Mouse (Mus musculus) CH12.LX (cell line): ENCODE measurements around the gene Dnajc1. TPM values are rescaled to one million over a fixed set of nuclear protein-coding genes. Genes with fewer than 3 reads are reported as not detected.

ENCODE experiments used
- DNase-seq: peaks from one replicate; pipeline ENCODE4 v3.0.0-alpha.2; 2013; ENCODE audit errors: extremely low read depth
- H3K27ac ChIP-seq: 2 replicates; pipeline ENCODE4 v1.5.1; 2012; ENCODE audit warnings: low read depth, mild to moderate bottlenecking, control low read depth, moderate library complexity; ENCODE audit not compliant: insufficient read depth
- H3K27me3 ChIP-seq: replicated peaks from 2 replicates; pipeline ENCODE3; 2012; ENCODE audit warnings: inconsistent platforms
- H3K36me3 ChIP-seq, 2 experiments: replicated peaks in 1 of 2; 2 replicates each; pipeline versions ENCODE3 to v1.6.1; 2012; ENCODE audit warnings: inconsistent platforms in 1 of 2, low read length in 1 of 2, mild to moderate bottlenecking in 1 of 2, mixed read lengths in 1 of 2, moderate library complexity in 1 of 2; ENCODE audit not compliant: control insufficient read depth in 1 of 2, insufficient read depth in 1 of 2
- H3K4me1 ChIP-seq, 2 experiments: 2 replicates each; pipeline ENCODE4 v1.6.1; 2012; ENCODE audit warnings: inconsistent platforms in 1 of 2, moderate library complexity in 1 of 2; ENCODE audit not compliant: insufficient read depth in 2 of 2, control insufficient read depth in 1 of 2
- H3K4me2 ChIP-seq: 2 replicates; pipeline ENCODE4 v1.6.1; 2012; ENCODE audit warnings: low read depth, mild to moderate bottlenecking, control low read depth; ENCODE audit not compliant: poor library complexity, insufficient read depth, severe bottlenecking
- H3K4me3 ChIP-seq, 3 experiments: fragments of 150-350 bp in 1 of 3; sonication (generic) in 1 of 3; replicated peaks in 1 of 3; 2 replicates each; pipeline versions ENCODE3 to v1.5.1; 2011 to 2012; ENCODE audit warnings: low read depth in 2 of 3, low read length in 2 of 3, mild to moderate bottlenecking in 2 of 3, moderate library complexity in 2 of 3, control low read depth in 1 of 3, improper control_type of control experiment in 1 of 3, inconsistent platforms in 1 of 3, mixed read lengths in 1 of 3; ENCODE audit not compliant: poor library complexity in 1 of 3
- H3K79me2 ChIP-seq: replicated peaks from 2 replicates; pipeline ENCODE4 v1.6.1; 2012; ENCODE audit warnings: mild to moderate bottlenecking, moderate library complexity; ENCODE audit not compliant: control insufficient read depth, poor library complexity, insufficient read depth, severe bottlenecking; ENCODE audit errors: extremely low read depth
- H3K9ac ChIP-seq: 2 replicates; pipeline ENCODE4 v1.6.1; 2012; ENCODE audit warnings: low read depth, mild to moderate bottlenecking, control low read depth, moderate library complexity; ENCODE audit not compliant: insufficient read depth
- H3K9me3 ChIP-seq: replicated peaks from 2 replicates; pipeline ENCODE3; 2012; ENCODE audit warnings: low read length, inconsistent platforms, mixed read lengths
- CHD2 ChIP-seq: IDR thresholded peaks from 2 replicates; pipeline ENCODE4 v1.6.1; 2011; ENCODE audit warnings: low read length, improper control_type of control experiment
- CTCF ChIP-seq, 2 experiments: IDR thresholded peaks in 1 of 2; conservative IDR thresholded peaks in 1 of 2; 2 replicates each; pipeline ENCODE4 v1.5.1; 2011 to 2012; ENCODE audit warnings: low read depth in 2 of 2, low read length in 2 of 2, improper control_type of control experiment in 1 of 2, inconsistent platforms in 1 of 2, mild to moderate bottlenecking in 1 of 2, moderate library complexity in 1 of 2
- ELF1 ChIP-seq: IDR thresholded peaks from 2 replicates; pipeline ENCODE4 v1.6.1; 2014; ENCODE audit warnings: low read depth, mild to moderate bottlenecking, inconsistent platforms, low read length, improper control_type of control experiment
- ETS1 ChIP-seq: conservative IDR thresholded peaks from 2 replicates; pipeline ENCODE4 v1.6.1; 2012; ENCODE audit warnings: low read depth, mild to moderate bottlenecking, inconsistent platforms, low read length, improper control_type of control experiment, moderate library complexity
- HCFC1 ChIP-seq: IDR thresholded peaks from 2 replicates; pipeline ENCODE4 v1.6.1; 2012; ENCODE audit warnings: low read depth, mild to moderate bottlenecking, inconsistent platforms, low read length, improper control_type of control experiment
- JUN ChIP-seq: IDR thresholded peaks from 2 replicates; pipeline ENCODE4 v1.6.1; 2011; ENCODE audit warnings: low read depth, mild to moderate bottlenecking, low read length, improper control_type of control experiment, moderate library complexity; ENCODE audit not compliant: insufficient read depth
- JUND ChIP-seq: conservative IDR thresholded peaks from 2 replicates; pipeline ENCODE4 v1.6.1; 2011; ENCODE audit warnings: low read depth, low read length, improper control_type of control experiment
- MAFK ChIP-seq: IDR thresholded peaks from 2 replicates; pipeline ENCODE4 v1.6.1; 2011; ENCODE audit warnings: low read length, improper control_type of control experiment; ENCODE audit not compliant: insufficient replicate concordance
- MAX ChIP-seq: IDR thresholded peaks from 2 replicates; pipeline ENCODE4 v1.6.1; 2011; ENCODE audit warnings: low read length, improper control_type of control experiment
- MAZ ChIP-seq: IDR thresholded peaks from 2 replicates; pipeline ENCODE4 v1.6.1; 2012; ENCODE audit warnings: low read depth, mild to moderate bottlenecking, inconsistent platforms, low read length, improper control_type of control experiment, moderate library complexity
- MEF2A ChIP-seq: IDR thresholded peaks from 2 replicates; pipeline ENCODE4 v1.6.1; 2014; ENCODE audit warnings: low read depth, mild to moderate bottlenecking, inconsistent platforms, low read length, improper control_type of control experiment, borderline replicate concordance
- MXI1 ChIP-seq: IDR thresholded peaks from 2 replicates; pipeline ENCODE4 v1.6.1; 2011; ENCODE audit warnings: mild to moderate bottlenecking, low read depth, low read length, improper control_type of control experiment
- NRF1 ChIP-seq: IDR thresholded peaks from 2 replicates; pipeline ENCODE4 v1.6.1; 2014; ENCODE audit warnings: low read depth, mild to moderate bottlenecking, inconsistent platforms, low read length, improper control_type of control experiment, moderate library complexity
- POLR2AphosphoS2 ChIP-seq: IDR thresholded peaks from 2 replicates; pipeline ENCODE4 v1.6.1; 2011; ENCODE audit warnings: low read depth, low read length, improper control_type of control experiment
- RAD21 ChIP-seq: IDR thresholded peaks from 2 replicates; pipeline ENCODE4 v1.6.1; 2011; ENCODE audit warnings: low read depth, mild to moderate bottlenecking, low read length, improper control_type of control experiment, moderate library complexity
- RCOR1 ChIP-seq: conservative IDR thresholded peaks from 2 replicates; pipeline ENCODE4 v1.6.1; 2012; ENCODE audit warnings: low read depth, mild to moderate bottlenecking, inconsistent platforms, low read length, improper control_type of control experiment
- SIN3A ChIP-seq: IDR thresholded peaks from 2 replicates; pipeline ENCODE4 v1.6.1; 2012; ENCODE audit warnings: low read length, improper control_type of control experiment, inconsistent platforms
- SMC3 ChIP-seq: IDR thresholded peaks from 2 replicates; pipeline ENCODE4 v1.6.1; 2011; ENCODE audit warnings: low read depth, low read length, improper control_type of control experiment
- TCF12 ChIP-seq: IDR thresholded peaks from 2 replicates; pipeline ENCODE4 v1.6.1; 2014; ENCODE audit warnings: low read depth, mild to moderate bottlenecking, inconsistent platforms, low read length, improper control_type of control experiment
- UBTF ChIP-seq: IDR thresholded peaks from 2 replicates; pipeline ENCODE4 v1.6.1; 2012; ENCODE audit warnings: low read depth, mild to moderate bottlenecking, inconsistent platforms, low read length, improper control_type of control experiment, moderate library complexity
- USF2 ChIP-seq: conservative IDR thresholded peaks from 2 replicates; pipeline ENCODE4 v1.6.1; 2011; ENCODE audit warnings: low read depth, low read length, improper control_type of control experiment
- ZC3H11A ChIP-seq: IDR thresholded peaks from 2 replicates; pipeline ENCODE4 v1.6.1; 2012; ENCODE audit warnings: low read depth, mild to moderate bottlenecking, inconsistent platforms, low read length, improper control_type of control experiment
- ZMIZ1 ChIP-seq: IDR thresholded peaks from 2 replicates; pipeline ENCODE4 v1.6.1; 2012; ENCODE audit warnings: low read depth, mild to moderate bottlenecking, inconsistent platforms, low read length, improper control_type of control experiment
- dilution Hi-C: fragments of 300-500 bp; cut with MboI; formaldehyde crosslinking; loops from 2 replicates; pipeline ENCODE4 v1.14.3; 2020; ENCODE audit warnings: low sequenced_read_pairs; ENCODE audit not compliant: extremely low pct_unique_long_range_greater_than_20kb, extremely low pct_ligation_motif_present
- in situ Hi-C: fragments of 300-500 bp; cut with MboI; formaldehyde crosslinking; loops from 3 replicates; pipeline ENCODE4 v1.14.3; 2019; ENCODE audit warnings: low sequenced_read_pairs, low pct_ligation_motif_present, low pct_unique_long_range_greater_than_20kb, mixed read lengths
- polyA plus RNA-seq: library from polyadenylated mRNA; unstranded; fragments of >175 nt; gene quantifications from 2 replicates; pipeline ENCODE4 v1.2.1, GENCODE M21; 2012; ENCODE audit warnings: low read depth; ENCODE audit not compliant: insufficient read length
- total RNA-seq, 2 experiments: library from RNA; depleted of rRNA; stranded (reverse); fragments of 300-350 nt in 1 of 2; fragments of >200 nt in 1 of 2; gene quantifications; 2 replicates each; pipeline ENCODE4 v1.2.3; 2012 to 2014

The Dnajc1 gene
- total and polyA plus RNA-seq, 3 experiments = 13.5 to 32.9 (median 17.1) TPM

GRCm38 (mm10) chr2:18231143-18231542 lies 161.5 kb downstream of the Dnajc1 start:
- no peaks in the 10 kb centered on the region for H3K9me3 ChIP-seq

GRCm38 (mm10) chr2:18229279-18229678 lies 163.4 kb downstream of the Dnajc1 start:
- in situ Hi-C loops = no loop called here
- Histone ChIP-seq H3K27ac (no peak overlapping the region), H3K4me2 (no peak overlapping the region), H3K4me1 (peaks cover 3 to 20% of the 10 kb centered on the region in 2 experiments; a peak in 3 of 4 replicates), H3K9ac (no peak overlapping the region), H3K9me3 (no peaks in the 10 kb centered on the region), H3K79me2 (no peaks in the 10 kb centered on the region), H3K36me3 (peaks cover 7 to 27% of the 10 kb centered on the region in 2 experiments), H3K4me3 (no peak overlapping the region), H3K27me3 (no peaks in the 10 kb centered on the region)
- DNase-seq = no peak
- dilution Hi-C loops = no loop called here
- TF ChIP-seq HCFC1 (no peak), ELF1 (no peak), SMC3 (no peak), MEF2A (no peak), CTCF (conservative IDR thresholded peaks at IDR 0.05 in 1 of 2, IDR thresholded peaks at IDR 0.05 in 1 of 2; ENCODE audit: low read depth in 2 of 2, low read length in 2 of 2) (no peak), USF2 (no peak), ZC3H11A (no peak), RCOR1 (no peak), UBTF (no peak), ETS1 (no peak), JUND (no peak), ZMIZ1 (no peak), JUN (no peak), MAZ (no peak), MAX (no peak), POLR2AphosphoS2 (no peak), TCF12 (no peak)

More at GRCm38 (mm10) chr2:18231143-18231542, 161.5 kb downstream of the Dnajc1 start:
- dilution Hi-C loops (no loop called here), in situ Hi-C loops (no loop called here)
- no peak for DNase-seq
- TF ChIP-seq CHD2 = no peak
- TF ChIP-seq ETS1 = no peak
- no peak for TF ChIP-seq MAFK
- no peak for TF ChIP-seq HCFC1
- TF ChIP-seq MXI1 = no peak
- TF ChIP-seq NRF1 = no peak
- no peak for TF ChIP-seq MEF2A
- no peak for TF ChIP-seq ZC3H11A
- TF ChIP-seq RAD21 = no peak
- no peak for TF ChIP-seq SIN3A
- Histone ChIP-seq H3K4me3 (no peak overlapping the region), H3K79me2 (no peaks in the 10 kb centered on the region), H3K27ac (no peak overlapping the region), H3K4me2 (no peak overlapping the region), H3K36me3 (peaks cover 7 to 30% of the 10 kb centered on the region in 2 experiments), H3K4me1 (peaks cover 3 to 20% of the 10 kb centered on the region in 2 experiments; a peak in 3 of 4 replicates), H3K9ac (no peak overlapping the region), H3K27me3 (no peaks in the 10 kb centered on the region)
